Mouse (Mus musculus): ENCODE measurements around the gene Eras. TPM values are rescaled to one million over a fixed set of nuclear protein-coding genes. Genes with fewer than 3 reads are reported as not detected.

Gene Eras
- total RNA-seq, 1 experiment, result 60.8 TPM

GRCm38 (mm10) chrX:7968226-7968625, 39.8 kb upstream of the Eras start:
- TF ChIP-seq ZNF384 (IDR thresholded peaks at IDR 0.05; ENCODE audit: low read depth, low read length), result no peak
- no peak for TF ChIP-seq ZC3H11A (IDR thresholded peaks at IDR 0.05; ENCODE audit: borderline replicate concordance, low read depth, low read length)
- TF ChIP-seq HCFC1 (IDR thresholded peaks at IDR 0.05; ENCODE audit: borderline replicate concordance, insufficient read depth, low read length), result no peak
- no peak for TF ChIP-seq MAFK (IDR thresholded peaks at IDR 0.05; ENCODE audit: insufficient read depth, low read depth, low read length)
- TF ChIP-seq CHD2 (IDR thresholded peaks at IDR 0.05; ENCODE audit: low read depth, low read length), result no peak
- H3K36me3 ChIP-seq (ENCODE audit: control insufficient read depth, insufficient read depth, low read length, poor library complexity, severe bottlenecking), result no peaks in the 10 kb centered on the region
- no peak overlapping the region for H3K4me3 ChIP-seq (ENCODE audit: insufficient read depth in 1 of 2, low read depth in 1 of 2, low read length in 2 of 2, poor library complexity in 1 of 2, severe bottlenecking in 1 of 2)
- no peaks in the 10 kb centered on the region for H3K9me3 ChIP-seq (ENCODE audit: control insufficient read depth, insufficient read depth, low read depth, low read length)
- H3K4me1 ChIP-seq (ENCODE audit: control insufficient read depth in 2 of 2, insufficient read depth in 2 of 2, low read length in 2 of 2, poor library complexity in 1 of 2), result peaks cover 0 to 6% of the 10 kb centered on the region in 2 experiments; a peak in 1 of 4 replicates
- no peak overlapping the region for H3K27ac ChIP-seq (ENCODE audit: insufficient read depth, low read depth, low read length, poor library complexity, severe bottlenecking)
- H3K9ac ChIP-seq (ENCODE audit: insufficient read depth, low read depth, low read length, poor library complexity, severe bottlenecking), result no peak overlapping the region
- in situ Hi-C loops (cut with MboI; ENCODE audit: low sequenced_read_pairs in 2 of 2, unreplicated experiment in 2 of 2), result no loop called here
- no peak for DNase-seq (ENCODE audit: low read depth, low spot score)

DNA sequence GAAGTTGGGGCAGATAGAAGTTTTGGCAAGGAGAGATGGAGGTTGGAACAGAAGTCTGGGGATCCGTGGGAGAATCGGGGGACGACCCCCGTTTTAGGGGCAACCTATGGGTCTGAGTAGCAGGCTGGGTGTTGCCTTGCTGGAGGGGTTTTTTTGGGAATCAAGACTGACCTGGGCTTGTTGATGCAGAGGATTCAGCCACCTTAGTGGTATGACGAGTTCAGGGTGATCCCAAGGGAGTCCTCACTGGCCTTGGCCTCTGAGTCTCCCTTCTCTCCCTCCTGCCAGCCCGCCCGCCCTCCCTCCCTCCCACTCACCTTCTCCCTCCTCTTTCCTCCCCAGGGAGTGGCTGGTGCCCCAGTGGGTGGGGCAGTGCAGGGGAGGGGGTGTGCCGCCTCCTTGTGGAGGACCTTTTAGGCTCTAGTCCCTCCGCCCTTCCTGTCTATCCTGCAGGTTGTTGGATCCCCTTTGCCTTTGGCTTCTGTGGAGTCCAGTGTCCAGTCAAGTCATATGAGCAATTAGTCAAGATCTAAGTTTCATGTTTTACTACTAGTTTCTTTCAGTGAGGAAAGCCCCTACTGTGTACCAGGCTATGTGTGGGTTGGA, 39.3 kb upstream of the Eras start:
- Histone ChIP-seq H3K9ac (ENCODE audit: insufficient read depth, low read depth, low read length, poor library complexity, severe bottlenecking) (no peak overlapping the region), H3K27ac (ENCODE audit: insufficient read depth, low read depth, low read length, poor library complexity, severe bottlenecking) (no peak overlapping the region), H3K9me3 (ENCODE audit: control insufficient read depth, insufficient read depth, low read depth, low read length) (no peaks in the 10 kb centered on the region), H3K4me3 (ENCODE audit: insufficient read depth in 1 of 2, low read depth in 1 of 2, low read length in 2 of 2, poor library complexity in 1 of 2, severe bottlenecking in 1 of 2) (no peak overlapping the region), H3K36me3 (ENCODE audit: control insufficient read depth, insufficient read depth, low read length, poor library complexity, severe bottlenecking) (no peaks in the 10 kb centered on the region), H3K4me1 (ENCODE audit: control insufficient read depth in 2 of 2, insufficient read depth in 2 of 2, low read length in 2 of 2, poor library complexity in 1 of 2) (peaks cover 0 to 6% of the 10 kb centered on the region in 2 experiments; a peak in 1 of 4 replicates)
- in situ Hi-C loops (cut with MboI; ENCODE audit: low sequenced_read_pairs in 2 of 2, unreplicated experiment in 2 of 2), result no loop called here
- no peak for DNase-seq (ENCODE audit: low read depth, low spot score)
- no peak for TF ChIP-seq MAFK (IDR thresholded peaks at IDR 0.05; ENCODE audit: insufficient read depth, low read depth, low read length)
- no peak for TF ChIP-seq CHD2 (IDR thresholded peaks at IDR 0.05; ENCODE audit: low read depth, low read length)
- no peak for TF ChIP-seq ZNF384 (IDR thresholded peaks at IDR 0.05; ENCODE audit: low read depth, low read length)
- no peak for TF ChIP-seq ZC3H11A (IDR thresholded peaks at IDR 0.05; ENCODE audit: borderline replicate concordance, low read depth, low read length)
- TF ChIP-seq HCFC1 (IDR thresholded peaks at IDR 0.05; ENCODE audit: borderline replicate concordance, insufficient read depth, low read length), result no peak

DNA sequence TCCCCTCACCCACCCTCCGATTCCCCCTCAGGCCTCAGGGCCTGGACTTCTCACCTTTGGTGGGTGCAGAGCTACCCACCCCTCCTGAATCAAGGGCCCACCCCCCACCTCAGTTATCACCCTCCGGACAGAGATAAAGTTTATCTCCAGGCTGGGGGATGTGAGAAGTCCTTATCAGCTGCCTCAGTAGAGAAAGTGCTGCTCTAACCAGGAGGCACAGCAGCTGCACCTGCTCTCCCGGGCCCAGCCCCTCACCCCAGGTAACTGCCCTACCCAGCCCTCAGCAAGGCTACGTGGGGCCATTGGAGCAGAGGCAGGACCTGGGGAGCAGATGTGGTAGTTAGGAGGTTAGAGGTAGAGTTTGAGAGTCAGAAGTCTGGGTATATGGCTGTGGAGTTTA, 37.8 kb upstream of the Eras start:
- H3K9me3 ChIP-seq (ENCODE audit: control insufficient read depth, insufficient read depth, low read depth, low read length), result no peaks in the 10 kb centered on the region
- DNase-seq (ENCODE audit: low read depth, low spot score), result no peak
- H3K36me3 ChIP-seq (ENCODE audit: control insufficient read depth, insufficient read depth, low read length, poor library complexity, severe bottlenecking), result no peaks in the 10 kb centered on the region
- in situ Hi-C loops (cut with MboI; ENCODE audit: low sequenced_read_pairs in 2 of 2, unreplicated experiment in 2 of 2), result no loop called here
- no peak overlapping the region for H3K27ac ChIP-seq (ENCODE audit: insufficient read depth, low read depth, low read length, poor library complexity, severe bottlenecking)
- no peak for TF ChIP-seq MAFK (IDR thresholded peaks at IDR 0.05; ENCODE audit: insufficient read depth, low read depth, low read length)
- TF ChIP-seq ZNF384 (IDR thresholded peaks at IDR 0.05; ENCODE audit: low read depth, low read length), result no peak
- TF ChIP-seq CHD2 (IDR thresholded peaks at IDR 0.05; ENCODE audit: low read depth, low read length), result no peak
- TF ChIP-seq ZC3H11A (IDR thresholded peaks at IDR 0.05; ENCODE audit: borderline replicate concordance, low read depth, low read length), result no peak
- no peak for TF ChIP-seq HCFC1 (IDR thresholded peaks at IDR 0.05; ENCODE audit: borderline replicate concordance, insufficient read depth, low read length)
- peaks cover 0 to 4% of the 10 kb centered on the region in 2 experiments; a peak in 1 of 4 replicates for H3K4me1 ChIP-seq (ENCODE audit: control insufficient read depth in 2 of 2, insufficient read depth in 2 of 2, low read length in 2 of 2, poor library complexity in 1 of 2)
- no peak overlapping the region for H3K9ac ChIP-seq (ENCODE audit: insufficient read depth, low read depth, low read length, poor library complexity, severe bottlenecking)
- no peak overlapping the region for H3K4me3 ChIP-seq (ENCODE audit: insufficient read depth in 1 of 2, low read depth in 1 of 2, low read length in 2 of 2, poor library complexity in 1 of 2, severe bottlenecking in 1 of 2)

- Histone ChIP-seq H3K36me3 (ENCODE audit: control insufficient read depth, insufficient read depth, low read length, poor library complexity, severe bottlenecking) (no peaks in the 10 kb centered on the region), H3K4me3 (ENCODE audit: insufficient read depth in 1 of 2, low read depth in 1 of 2, low read length in 2 of 2, poor library complexity in 1 of 2, severe bottlenecking in 1 of 2) (no peak overlapping the region), H3K4me1 (ENCODE audit: control insufficient read depth in 2 of 2, insufficient read depth in 2 of 2, low read length in 2 of 2, poor library complexity in 1 of 2) (peaks cover 0 to 4% of the 10 kb centered on the region in 2 experiments; a peak in 1 of 4 replicates), H3K27ac (ENCODE audit: insufficient read depth, low read depth, low read length, poor library complexity, severe bottlenecking) (no peak overlapping the region), H3K9ac (ENCODE audit: insufficient read depth, low read depth, low read length, poor library complexity, severe bottlenecking) (no peak overlapping the region), H3K9me3 (ENCODE audit: control insufficient read depth, insufficient read depth, low read depth, low read length) (no peaks in the 10 kb centered on the region)
- no peak for DNase-seq (ENCODE audit: low read depth, low spot score)
- in situ Hi-C loops (cut with MboI; ENCODE audit: low sequenced_read_pairs in 2 of 2, unreplicated experiment in 2 of 2), result no loop called here
- TF ChIP-seq ZNF384 (IDR thresholded peaks at IDR 0.05; ENCODE audit: low read depth, low read length) (no peak), CHD2 (IDR thresholded peaks at IDR 0.05; ENCODE audit: low read depth, low read length) (no peak), MAFK (IDR thresholded peaks at IDR 0.05; ENCODE audit: insufficient read depth, low read depth, low read length) (no peak), HCFC1 (IDR thresholded peaks at IDR 0.05; ENCODE audit: borderline replicate concordance, insufficient read depth, low read length) (no peak), ZC3H11A (IDR thresholded peaks at IDR 0.05; ENCODE audit: borderline replicate concordance, low read depth, low read length) (no peak)
Observed at GRCm38 (mm10) chrX:7963829-7964626, 35.6 kb upstream of the Eras start.
